Mouse (Mus musculus): ENCODE measurements at regions not wholly inside any gene's neighbourhood (a gene's known extent, or its start where the extent isn't known, plus 50 kb on each side); places are given as distances from the start of the nearest gene placed in this dataset.
"Not testable (repeated sequence)": the region's sequence is repeated elsewhere in the genome, so short reads cannot be mapped to it uniquely, and the experiment has no call there.

- intact Hi-C loops (cut with DNase I): no loop called here
Measured at GRCm38 (mm10) chr16:76958597-76959392, 54.7 kb upstream of the Usp25 start.

DNA sequence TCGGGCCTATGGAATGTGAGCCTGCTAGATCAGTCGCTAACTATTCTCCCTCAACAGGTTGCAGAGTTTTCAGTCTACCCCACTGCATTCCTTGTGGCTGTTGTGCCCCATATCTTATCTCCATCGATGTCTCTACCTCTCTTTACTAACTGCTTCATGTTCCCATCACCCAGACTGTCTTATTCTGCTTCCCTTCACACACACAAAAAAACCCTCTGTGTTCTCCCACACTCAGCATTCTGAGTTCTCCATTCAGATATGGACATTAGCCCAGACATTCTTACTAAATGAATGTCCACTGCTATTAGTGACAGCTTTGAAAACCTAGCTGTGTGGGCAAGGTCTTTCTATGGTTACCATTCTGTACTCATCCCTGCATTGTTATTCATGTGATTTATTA is 56.0 kb upstream of the Usp25 start:
- no peak for DNase-seq (ENCODE audit: extremely low spot score in 1 of 2, low spot score in 2 of 2)
- intact Hi-C loops (cut with DNase I): no loop called here

More at GRCm38 (mm10) chr16:76958597-76959392, 54.7 kb upstream of the Usp25 start:
- DNase-seq (ENCODE audit: extremely low spot score in 1 of 2, low spot score in 2 of 2): no peak

- no peak for DNase-seq (ENCODE audit: extremely low spot score in 1 of 2, low spot score in 2 of 2)
- intact Hi-C loops (cut with DNase I): no loop called here
Measured at GRCm38 (mm10) chr16:76957090-76957489, 56.4 kb upstream of the Usp25 start.

GRCm38 (mm10) chr16:76950836-76951486 is 62.5 kb upstream of the Usp25 start:
- DNase-seq (ENCODE audit: extremely low spot score in 1 of 2, low spot score in 2 of 2): peak; percentile 62 to 75
- intact Hi-C loops (cut with DNase I): no loop called here

- intact Hi-C loops (cut with DNase I): no loop called here
- no peak for DNase-seq (ENCODE audit: extremely low spot score in 1 of 2, low spot score in 2 of 2)
Measured at GRCm38 (mm10) chr16:76947011-76947410, 66.5 kb upstream of the Usp25 start.

DNA sequence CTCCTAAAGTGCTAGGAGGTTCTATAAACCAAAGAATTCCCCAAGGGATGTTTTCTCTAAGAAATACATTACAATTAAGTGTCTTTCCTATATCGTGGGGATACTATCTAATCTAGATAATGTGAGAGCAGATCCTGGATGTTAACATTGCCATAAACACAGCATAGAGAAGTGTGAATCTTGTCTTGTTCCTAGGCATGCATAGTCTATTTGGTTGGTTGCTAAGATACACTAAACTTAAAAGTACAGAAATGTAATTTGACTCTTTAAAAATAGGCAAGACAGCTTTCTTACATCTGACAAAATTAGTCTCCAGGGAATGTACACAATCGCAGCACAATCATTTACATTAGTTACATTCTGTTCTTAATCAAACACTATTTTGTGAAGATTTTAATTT is 75.4 kb upstream of the Usp25 start:
- intact Hi-C loops (cut with DNase I): no loop called here
- DNase-seq (ENCODE audit: extremely low spot score in 1 of 2, low spot score in 2 of 2): no peak

DNA sequence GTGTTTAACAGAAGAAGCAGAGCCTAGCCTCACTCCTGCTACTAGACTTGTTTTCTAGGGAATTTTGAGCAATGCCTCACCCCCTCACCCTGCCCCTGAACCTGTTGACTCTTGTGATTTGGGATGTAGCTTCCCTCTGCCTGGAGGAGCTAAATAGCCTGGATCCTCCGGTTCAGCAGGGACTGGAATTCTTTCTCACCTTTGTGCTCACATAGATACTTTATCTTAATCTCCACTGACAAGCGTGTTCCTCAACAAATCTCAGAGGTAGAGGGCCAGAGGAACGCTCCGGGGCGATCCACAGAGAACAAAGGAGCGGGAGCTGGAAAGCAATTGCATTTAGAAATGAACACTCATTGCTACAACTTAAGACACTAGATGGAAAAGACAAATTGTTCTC is 85.6 kb upstream of the Usp25 start:
- DNase-seq (ENCODE audit: extremely low spot score in 1 of 2, low spot score in 2 of 2): no peak
- intact Hi-C loops (cut with DNase I): no loop called here

DNA sequence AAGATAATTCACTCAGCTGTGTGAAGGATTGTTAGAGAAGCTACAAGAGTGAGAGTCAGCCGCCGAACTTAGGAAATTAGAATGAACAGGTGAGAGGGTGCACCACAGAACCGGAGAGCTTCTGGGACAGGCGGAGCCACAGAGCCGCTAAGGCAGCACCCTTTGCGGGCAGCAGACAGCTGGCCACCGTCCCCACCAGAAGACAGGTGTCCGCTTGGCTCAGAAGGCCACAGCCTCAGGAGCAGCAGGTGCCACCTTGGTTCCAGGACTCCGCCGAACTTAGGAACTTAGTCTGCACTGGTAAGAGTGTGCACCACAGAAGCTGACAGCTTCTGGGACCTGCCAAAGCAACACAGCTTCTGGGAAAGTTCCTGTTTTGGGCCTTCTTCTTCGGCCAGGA is 93.4 kb upstream of the Usp25 start:
- DNase-seq (ENCODE audit: extremely low spot score in 1 of 2, low spot score in 2 of 2); intact Hi-C loops (cut with DNase I): not testable (repeated sequence)

GRCm38 (mm10) chr16:76918598-76918997 is 94.9 kb upstream of the Usp25 start:
- no peak for DNase-seq (ENCODE audit: extremely low spot score in 1 of 2, low spot score in 2 of 2)
- intact Hi-C loops (cut with DNase I): no loop called here

DNA sequence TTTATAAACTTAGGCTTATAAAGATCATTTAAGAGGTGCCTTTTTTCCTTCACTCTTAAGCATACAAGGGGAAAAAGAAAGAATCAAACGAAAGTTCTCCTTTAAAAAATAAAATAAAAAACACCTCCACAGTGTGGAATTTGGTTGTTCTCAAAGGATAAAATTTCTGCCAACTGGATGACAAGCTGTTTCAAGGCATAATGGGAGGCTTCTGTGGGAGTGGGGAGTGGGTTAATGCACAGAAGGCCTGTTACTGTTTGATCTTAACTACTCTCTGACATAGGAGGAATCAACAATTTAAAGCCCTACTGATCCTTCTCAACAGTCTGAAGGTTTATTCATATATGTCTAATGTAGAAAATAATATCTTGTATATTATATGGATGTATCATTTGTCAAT is 99.2 kb upstream of the Usp25 start:
- intact Hi-C loops (cut with DNase I): no loop called here
- no peak for DNase-seq (ENCODE audit: extremely low spot score in 1 of 2, low spot score in 2 of 2)

- intact Hi-C loops (cut with DNase I): loop anchor here (10.0 kb wide), 1 partner anchor 109 kb away; the partner anchor contains the start of gene Usp25
- DNase-seq (ENCODE audit: extremely low spot score in 1 of 2, low spot score in 2 of 2): no peak
Measured at GRCm38 (mm10) chr16:76905205-76905996, 108.1 kb upstream of the Usp25 start.

DNA sequence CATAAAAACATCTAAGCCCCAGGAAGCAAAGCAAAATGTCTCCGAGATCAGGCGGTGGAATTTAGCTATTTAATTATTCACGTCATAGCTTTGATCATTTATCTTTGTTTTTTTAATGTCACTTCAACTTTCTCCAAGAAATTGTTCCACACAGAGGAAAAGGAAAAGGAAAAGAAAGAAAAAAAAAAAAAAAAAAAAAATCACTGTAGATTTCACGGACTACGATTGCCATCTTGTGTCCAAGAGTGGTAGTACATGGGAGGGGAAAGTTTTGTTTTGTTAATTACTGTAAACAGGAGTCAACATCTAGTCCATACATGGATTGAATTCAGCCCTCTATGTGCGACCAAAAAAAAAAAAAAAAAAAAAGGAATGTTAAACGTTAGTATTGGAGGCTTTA is 114.4 kb upstream of the Usp25 start:
- DNase-seq (ENCODE audit: extremely low spot score in 1 of 2, low spot score in 2 of 2): no peak
- intact Hi-C loops (cut with DNase I): loop anchor here (5.0 to 10.0 kb wide), 2 partner anchors 1224 to 1272 kb away; no protein-coding TSS in a partner anchor

DNA sequence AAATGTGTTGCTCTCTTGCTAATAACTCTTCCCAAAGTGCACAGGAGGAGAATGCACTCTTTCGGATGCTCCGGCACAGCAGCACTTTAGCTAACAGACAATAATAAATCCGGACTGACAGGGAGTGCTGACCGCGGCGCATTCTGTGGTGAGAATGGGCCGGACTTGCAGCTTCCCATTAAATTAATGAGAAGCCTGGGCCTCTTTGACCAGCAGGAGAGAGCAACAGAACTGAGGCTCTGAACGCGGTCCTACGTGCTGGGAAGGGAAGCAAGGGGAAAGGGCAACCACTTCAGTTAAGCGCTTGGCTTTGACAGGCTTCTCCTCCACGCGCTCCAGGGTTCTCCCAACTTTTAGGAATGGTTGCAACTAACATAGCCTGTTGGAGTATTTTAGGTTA is 117.2 kb upstream of the Usp25 start:
- intact Hi-C loops (cut with DNase I): loop anchor here (5.0 to 10.0 kb wide), 2 partner anchors 1222 to 1269 kb away; no protein-coding TSS in a partner anchor
- DNase-seq (ENCODE audit: extremely low spot score in 1 of 2, low spot score in 2 of 2): no peak

GRCm38 (mm10) chr16:76895781-76896180 is 117.7 kb upstream of the Usp25 start:
- intact Hi-C loops (cut with DNase I): loop anchor here (5.0 to 10.0 kb wide), 2 partner anchors 1221 to 1268 kb away; no protein-coding TSS in a partner anchor
- no peak for DNase-seq (ENCODE audit: extremely low spot score in 1 of 2, low spot score in 2 of 2)

DNA sequence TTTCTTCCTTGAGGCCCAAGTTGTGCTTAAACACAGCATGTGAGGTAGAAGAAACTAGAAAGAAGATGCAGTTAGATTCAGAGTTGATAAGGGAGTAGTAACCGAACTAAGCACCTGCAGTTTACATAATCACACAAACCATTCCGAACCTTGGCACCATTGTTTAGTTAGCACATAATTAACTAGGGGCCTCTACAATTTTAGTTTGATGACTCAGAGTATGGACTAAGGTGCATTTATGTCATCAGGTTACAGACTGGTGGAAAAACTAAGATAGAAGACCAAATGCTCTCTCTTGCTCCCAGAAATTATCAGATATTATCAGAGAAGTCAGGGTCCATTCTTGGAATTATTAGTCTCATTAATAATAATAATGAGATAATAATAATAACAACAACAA is 134.9 kb upstream of the Usp25 start:
- intact Hi-C loops (cut with DNase I): no loop called here

DNA sequence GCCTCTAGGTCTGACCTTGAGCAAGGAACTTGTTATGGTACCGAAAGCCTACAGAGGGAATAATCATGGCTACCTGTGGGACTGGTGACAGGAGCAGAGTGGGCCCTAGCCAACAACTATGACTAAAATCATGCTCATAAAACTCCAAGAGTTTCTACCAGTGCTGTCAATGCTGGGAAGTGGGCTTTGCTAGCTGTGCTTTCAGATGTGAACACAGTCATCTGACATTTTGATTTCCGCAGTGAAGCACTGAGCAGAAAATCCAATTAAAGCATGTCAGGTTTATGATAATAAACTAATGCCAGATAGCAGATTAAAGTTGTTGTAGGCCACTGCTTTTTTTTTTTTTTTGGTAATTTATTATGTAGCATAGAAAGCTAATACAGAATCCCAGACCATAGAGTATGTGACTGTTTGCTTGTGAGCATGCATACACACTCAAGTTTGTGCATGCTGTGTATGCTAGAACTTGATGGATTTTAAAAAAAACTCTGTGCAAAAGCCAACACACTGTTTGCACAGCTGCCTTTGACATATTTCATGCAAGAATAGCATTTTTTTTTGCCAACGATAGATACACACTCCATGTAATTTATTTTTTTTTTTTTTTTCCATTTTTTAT is 138.0 kb upstream of the Usp25 start:
- intact Hi-C loops (cut with DNase I): no loop called here
- no peak for DNase-seq (ENCODE audit: extremely low spot score in 1 of 2, low spot score in 2 of 2)

More for the DNA sequence above, 134.9 kb upstream of the Usp25 start:
- DNase-seq (ENCODE audit: extremely low spot score in 1 of 2, low spot score in 2 of 2): no peak

GRCm38 (mm10) chr16:76866465-76866802 is 147.1 kb upstream of the Usp25 start:
- DNase-seq (ENCODE audit: extremely low spot score in 1 of 2, low spot score in 2 of 2): no peak
- intact Hi-C loops (cut with DNase I): loop anchor here (2.0 to 10.0 kb wide), 3 partner anchors 494 to 1092 kb away; partner anchors contain the start of gene Nrip1

DNA sequence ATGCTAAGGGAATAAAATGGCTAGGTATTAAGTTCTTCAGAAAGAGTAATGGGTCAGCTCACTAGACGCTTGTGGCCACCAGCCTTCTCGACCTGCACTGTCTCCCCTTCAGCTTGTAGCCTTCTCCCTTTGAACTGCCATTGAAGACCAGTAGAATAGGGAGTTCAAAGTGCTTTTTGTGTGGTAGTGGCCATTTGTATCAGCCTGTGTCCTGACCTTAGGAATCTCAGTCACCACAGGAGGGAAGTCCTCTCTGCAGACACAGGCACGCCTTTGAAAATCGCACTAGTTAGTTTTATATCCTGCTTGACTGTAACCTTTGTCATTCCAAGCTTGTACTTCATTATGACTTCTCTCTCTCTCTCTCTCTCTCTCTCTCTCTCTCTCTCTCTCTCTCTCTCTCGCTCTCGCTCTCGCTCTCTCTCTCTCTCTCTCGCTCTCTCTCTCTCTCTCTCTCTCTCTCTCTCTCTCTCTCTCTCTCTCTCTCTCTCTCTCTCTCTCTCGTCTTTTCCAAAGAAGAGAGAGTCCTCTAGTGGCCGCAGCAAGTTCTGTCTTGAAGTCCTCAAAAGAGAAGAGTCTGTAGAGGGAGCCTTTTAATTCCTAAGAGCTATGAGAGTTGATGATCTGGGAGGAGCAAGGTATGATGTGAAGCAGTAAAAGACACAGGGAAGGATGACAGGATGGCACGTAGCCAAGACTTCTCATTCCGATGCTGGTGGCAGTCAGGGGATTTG is 147.6 kb upstream of the Usp25 start:
- intact Hi-C loops (cut with DNase I): loop anchor here (2.0 to 10.0 kb wide), 3 partner anchors 493 to 1091 kb away; partner anchors contain the start of gene Nrip1
- peak; percentile 58 to 74 for DNase-seq (ENCODE audit: extremely low spot score in 1 of 2, low spot score in 2 of 2)

All from left cerebral cortex, postnatal 10 days (tissue).